Mouse (Mus musculus): ENCODE data around the gene Rara. TPM values are rescaled to one million over a fixed set of nuclear protein-coding genes. Genes with fewer than 3 reads are reported as not detected.
A peak's percentile ranks its signal among the peaks of the same experiment; 100 is the strongest.

The Rara gene
- polyA plus RNA-seq, 1 experiment from 2014 or later: 51.1 TPM

- no peaks in the 10 kb centered on the region for H3K27me3 ChIP-seq (replicated peaks)
- H3K4me3 ChIP-seq: no peak overlapping the region
- no peak overlapping the region for H3K9ac ChIP-seq
- no peak for ATAC-seq (ENCODE audit: low FRiP score, low read depth)
- no peaks in the 10 kb centered on the region for H3K4me1 ChIP-seq
- no peak overlapping the region for H3K27ac ChIP-seq
- H3K9me3 ChIP-seq: no peaks in the 10 kb centered on the region
- no peak overlapping the region for H3K4me2 ChIP-seq (replicated peaks)
- H3K36me3 ChIP-seq: peaks cover 58% of the 10 kb centered on the region
- 94% methylated on average over 4 of the region's 4 CpGs for WGBS
Measured at GRCm38 (mm10) chr11:99010124-99010523, 82.5 kb downstream of the Rara start.

GRCm38 (mm10) chr11:99010706-99011105, 83.1 kb downstream of the Rara start:
- Histone ChIP-seq H3K4me3 (no peak overlapping the region), H3K4me1 (no peaks in the 10 kb centered on the region), H3K27ac (no peak overlapping the region), H3K9ac (no peak overlapping the region), H3K27me3 (replicated peaks) (no peaks in the 10 kb centered on the region), H3K36me3 (peaks cover 59% of the 10 kb centered on the region), H3K9me3 (no peaks in the 10 kb centered on the region), H3K4me2 (replicated peaks) (no peak overlapping the region)
- no peak for ATAC-seq (ENCODE audit: low FRiP score, low read depth)
- WGBS: 95% methylated on average over 5 of the region's 5 CpGs

- Histone ChIP-seq H3K36me3 (peaks cover 62% of the 10 kb centered on the region), H3K27ac (no peak overlapping the region), H3K27me3 (replicated peaks) (no peaks in the 10 kb centered on the region), H3K4me1 (no peaks in the 10 kb centered on the region), H3K9ac (no peak overlapping the region), H3K9me3 (no peaks in the 10 kb centered on the region), H3K4me2 (replicated peaks) (no peak overlapping the region), H3K4me3 (no peak overlapping the region)
- 94% methylated on average over 1 of the region's 1 CpGs for WGBS
- no peak for ATAC-seq (ENCODE audit: low FRiP score, low read depth)
Measured at GRCm38 (mm10) chr11:99013856-99014255, 86.2 kb downstream of the Rara start.

GRCm38 (mm10) chr11:99019844-99020243, 92.2 kb downstream of the Rara start:
- ATAC-seq (ENCODE audit: low FRiP score, low read depth): no peak
- Histone ChIP-seq H3K4me1 (peaks cover 20% of the 10 kb centered on the region), H3K4me2 (replicated peaks) (no peak overlapping the region), H3K9ac (no peak overlapping the region), H3K4me3 (no peak overlapping the region), H3K9me3 (no peaks in the 10 kb centered on the region), H3K27me3 (replicated peaks) (no peaks in the 10 kb centered on the region), H3K36me3 (peaks cover 42% of the 10 kb centered on the region), H3K27ac (no peak overlapping the region)
- 94% methylated on average over 6 of the region's 6 CpGs for WGBS

GRCm38 (mm10) chr11:99022384-99022933, 94.8 kb downstream of the Rara start:
- H3K4me1 ChIP-seq: peaks cover 22% of the 10 kb centered on the region
- no peaks in the 10 kb centered on the region for H3K9me3 ChIP-seq
- ATAC-seq (ENCODE audit: low FRiP score, low read depth): no peak
- peak overlapping the region; percentile 78 for H3K4me2 ChIP-seq (replicated peaks)
- H3K27me3 ChIP-seq (replicated peaks): no peaks in the 10 kb centered on the region
- 84% methylated on average over 5 of the region's 5 CpGs for WGBS
- H3K4me3 ChIP-seq: peak overlapping the region; percentile 68
- no peak overlapping the region for H3K27ac ChIP-seq
- H3K36me3 ChIP-seq: peaks cover 24% of the 10 kb centered on the region
- peak overlapping the region; percentile 64; the same call in 1 of the 2 replicates for H3K9ac ChIP-seq

GRCm38 (mm10) chr11:99023094-99023493, 95.5 kb downstream of the Rara start:
- Histone ChIP-seq H3K4me1 (peaks cover 22% of the 10 kb centered on the region), H3K9ac (peak overlapping the region; percentile 64), H3K9me3 (no peaks in the 10 kb centered on the region), H3K27ac (no peak overlapping the region), H3K27me3 (replicated peaks) (no peaks in the 10 kb centered on the region), H3K36me3 (peaks cover 18% of the 10 kb centered on the region; the same call in 1 of the 2 replicates), H3K4me2 (replicated peaks) (peak overlapping the region; percentile 78), H3K4me3 (peak overlapping the region; percentile 68)
- WGBS: 12% methylated on average over 4 of the region's 4 CpGs
- ATAC-seq (ENCODE audit: low FRiP score, low read depth): no peak

GRCm38 (mm10) chr11:99023500-99024467, 96.2 kb downstream of the Rara start, which contains the start of gene Top2a:
Gene Top2a (minus strand): TSS chr11:99024189.
- Histone ChIP-seq H3K9me3 (no peaks in the 10 kb centered on the region), H3K9ac (peak within 1 kb of the TSS; percentile 64), H3K36me3 (peaks cover 16% of the 10 kb centered on the region; the same call in 1 of the 2 replicates), H3K27ac (no peak within 1 kb of the TSS), H3K4me2 (replicated peaks) (peak within 1 kb of the TSS; percentile 78), H3K4me1 (peaks cover 22% of the 10 kb centered on the region), H3K27me3 (replicated peaks) (no peaks in the 10 kb centered on the region), H3K4me3 (peak within 1 kb of the TSS; percentile 68)
- ATAC-seq (ENCODE audit: low FRiP score, low read depth): peak; percentile 95
- under 1% methylated on average over 54 of the region's 54 CpGs for WGBS

Other genes with a start within 250 kb of the Rara start
- gene Psmd3, start 245.3 kb upstream of the Rara start, polyA plus RNA-seq (2016; fragmentation: Nextera tagmentation; extraction: Ambion mirVana): 231 and 234 TPM in 2 replicates
- not detected in 2 replicates for gene Csf3, start 226.6 kb upstream of the Rara start, polyA plus RNA-seq (2016; fragmentation: Nextera tagmentation; extraction: Ambion mirVana)
- gene Med24, start 198.4 kb upstream of the Rara start, polyA plus RNA-seq (2016; fragmentation: Nextera tagmentation; extraction: Ambion mirVana): 78.7 and 80.0 TPM in 2 replicates
- gene Thra, start 187.2 kb upstream of the Rara start, polyA plus RNA-seq (2016; fragmentation: Nextera tagmentation; extraction: Ambion mirVana): 56.9 and 67.0 TPM in 2 replicates
- 1.5 and 2.1 TPM in 2 replicates for gene Nr1d1, start 152.5 kb upstream of the Rara start, polyA plus RNA-seq (2016; fragmentation: Nextera tagmentation; extraction: Ambion mirVana)
- gene Msl1, start 132.3 kb upstream of the Rara start, polyA plus RNA-seq (2016; fragmentation: Nextera tagmentation; extraction: Ambion mirVana): 37.0 and 40.8 TPM in 2 replicates
- 65.1 and 68.5 TPM in 2 replicates for gene Casc3, start 122.9 kb upstream of the Rara start, polyA plus RNA-seq (2016; fragmentation: Nextera tagmentation; extraction: Ambion mirVana)
- gene Rapgefl1, start 91.0 kb upstream of the Rara start, polyA plus RNA-seq (2016; fragmentation: Nextera tagmentation; extraction: Ambion mirVana): 4.4 and 4.7 TPM in 2 replicates
- 4.2 and 5.4 TPM in 2 replicates for gene Wipf2, start 64.2 kb upstream of the Rara start, polyA plus RNA-seq (2016; fragmentation: Nextera tagmentation; extraction: Ambion mirVana)
- gene Cdc6, start 20.0 kb upstream of the Rara start, polyA plus RNA-seq (2016; fragmentation: Nextera tagmentation; extraction: Ambion mirVana): 18.4 and 19.2 TPM in 2 replicates
- gene Gjd3, start 55.2 kb downstream of the Rara start, polyA plus RNA-seq (2016; fragmentation: Nextera tagmentation; extraction: Ambion mirVana): 1.8 and 2.0 TPM in 2 replicates
- 190 and 194 TPM in 2 replicates for gene Top2a, start 96.4 kb downstream of the Rara start, polyA plus RNA-seq (2016; fragmentation: Nextera tagmentation; extraction: Ambion mirVana)
- gene Igfbp4, start 113.4 kb downstream of the Rara start, polyA plus RNA-seq (2016; fragmentation: Nextera tagmentation; extraction: Ambion mirVana): 327 and 330 TPM in 2 replicates
- 0.22 and 0.41 TPM in 2 replicates for gene Tns4, start 161.5 kb downstream of the Rara start, polyA plus RNA-seq (2016; fragmentation: Nextera tagmentation; extraction: Ambion mirVana)
- gene Ccr7, start 227.3 kb downstream of the Rara start, polyA plus RNA-seq (2016; fragmentation: Nextera tagmentation; extraction: Ambion mirVana): 0.19 and 0.23 TPM in 2 replicates